Mouse (Mus musculus) kidney, embryonic 14.5 days (tissue): ENCODE results near the gene Ikbke. TPM values are rescaled to one million over a fixed set of nuclear protein-coding genes. Genes with fewer than 3 reads are reported as not detected.
A peak's percentile ranks its signal among the peaks of the same experiment; 100 is the strongest.

Experiments used
- ATAC-seq: fragments of 200-750 bp; cut with Nextera tagmentation; 2 replicates; pipeline ENCODE4 v1.8.0; 2017; ENCODE audit warnings: moderate number of reproducible peaks, mild to moderate bottlenecking, moderate TSS enrichment, moderate library complexity; ENCODE audit not compliant: low FRiP score, low TSS enrichment
- H3K27ac ChIP-seq: fragments of 300-500 bp; sonication (generic); 2 replicates; pipeline ENCODE4 v1.5.1; 2014; ENCODE audit warnings: low read depth, mild to moderate bottlenecking, low read length, moderate library complexity, mixed read lengths
- H3K27me3 ChIP-seq: fragments of 300-500 bp; sonication (generic); 2 replicates; pipeline ENCODE4 v1.6.1; 2014; ENCODE audit warnings: mild to moderate bottlenecking, low read length; ENCODE audit not compliant: control insufficient read depth, insufficient read depth
- H3K36me3 ChIP-seq: fragments of 300-500 bp; sonication (generic); 2 replicates; pipeline ENCODE4 v1.6.1; 2014; ENCODE audit warnings: low read length, mixed read lengths; ENCODE audit not compliant: control insufficient read depth, insufficient read depth
- H3K4me1 ChIP-seq: fragments of 300-500 bp; sonication (generic); 2 replicates; pipeline ENCODE4 v1.6.1; 2014; ENCODE audit warnings: low read length, mixed read lengths; ENCODE audit not compliant: control insufficient read depth, insufficient read depth
- H3K4me2 ChIP-seq: fragments of 300-500 bp; sonication (generic); replicated peaks from 2 replicates; pipeline ENCODE4 v1.6.1; 2014; ENCODE audit warnings: low read depth, mild to moderate bottlenecking, low read length
- H3K4me3 ChIP-seq: fragments of 300-500 bp; sonication (generic); 2 replicates; pipeline ENCODE4 v1.5.1; 2014; ENCODE audit warnings: mild to moderate bottlenecking, low read length
- H3K9ac ChIP-seq: fragments of 300-500 bp; sonication (generic); 2 replicates; pipeline ENCODE4 v1.6.1; 2014; ENCODE audit warnings: low read depth, mild to moderate bottlenecking, low read length, moderate library complexity
- H3K9me3 ChIP-seq: fragments of 300-500 bp; sonication (generic); 2 replicates; pipeline ENCODE4 v1.6.1; 2016; ENCODE audit warnings: low read length; ENCODE audit not compliant: control insufficient read depth
- WGBS: fragments of 180-500 bp; shearing (Covaris S2); extraction: QIAGEN DNeasy Blood & Tissue Kit; methylation state at CpG from one replicate; pipeline ENCODE4 v1.1.7; 2014; 5-methylcytosine and 5-hydroxymethylcytosine counted together
- polyA plus RNA-seq: library from polyadenylated mRNA; unstranded; fragments of >200 nt; fragmentation: Nextera tagmentation; extraction: Ambion mirVana; gene quantifications from 2 replicates; pipeline ENCODE4 v1.2.1, GENCODE M21; 2014

Ikbke gene
- polyA plus RNA-seq, 1 experiment from 2014 or later = 2.9 TPM

GRCm38 (mm10) chr1:131236077-131236476 is 43.3 kb downstream of the Ikbke start:
- Histone ChIP-seq H3K4me2 (no peak overlapping the region), H3K9me3 (no peaks in the 10 kb centered on the region), H3K4me1 (0 out of 2 replicates have a peak, but pooled peaks cover 4% of the 10 kb centered on the region), H3K4me3 (no peak overlapping the region), H3K27me3 (no peaks in the 10 kb centered on the region), H3K27ac (no peak overlapping the region), H3K9ac (no peak overlapping the region), H3K36me3 (no peaks in the 10 kb centered on the region)
- no peak for ATAC-seq
- WGBS = 40% methylated on average over 7 of the region's 7 CpGs

DNA sequence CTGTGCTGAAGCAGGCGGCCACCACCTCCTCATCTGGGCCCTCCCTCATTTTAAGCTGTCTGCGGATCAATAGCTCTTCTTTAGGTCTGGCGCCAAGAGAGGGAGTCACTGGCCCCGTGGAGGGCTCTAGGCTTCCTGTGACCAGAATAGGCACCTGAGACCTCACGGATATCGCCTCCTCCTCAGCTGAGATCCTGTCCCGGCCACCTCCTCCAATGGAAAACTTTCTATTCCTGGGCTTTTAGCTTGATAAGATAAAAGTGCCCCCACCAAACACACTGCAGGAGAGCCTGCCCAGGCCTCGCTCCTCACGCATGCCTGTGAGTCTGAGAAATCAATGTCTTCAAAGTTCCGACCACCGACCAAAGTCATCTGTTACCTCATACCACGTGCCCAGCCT is 45.9 kb downstream of the Ikbke start:
- no peaks in the 10 kb centered on the region for H3K27me3 ChIP-seq
- no peak for ATAC-seq
- no peaks in the 10 kb centered on the region for H3K36me3 ChIP-seq
- WGBS = 65% methylated on average over 12 of the region's 12 CpGs
- no peak overlapping the region for H3K27ac ChIP-seq
- no peak overlapping the region for H3K4me2 ChIP-seq
- H3K4me3 ChIP-seq = no peak overlapping the region
- no peaks in the 10 kb centered on the region for H3K9me3 ChIP-seq
- no peak overlapping the region for H3K9ac ChIP-seq
- no peaks in the 10 kb centered on the region for H3K4me1 ChIP-seq

GRCm38 (mm10) chr1:131228659-131229058 is 50.7 kb downstream of the Ikbke start:
- H3K9ac ChIP-seq = no peak overlapping the region
- no peaks in the 10 kb centered on the region for H3K36me3 ChIP-seq
- H3K27ac ChIP-seq = no peak overlapping the region
- H3K4me2 ChIP-seq = no peak overlapping the region
- no peak overlapping the region for H3K4me3 ChIP-seq
- H3K27me3 ChIP-seq = no peaks in the 10 kb centered on the region
- no peaks in the 10 kb centered on the region for H3K9me3 ChIP-seq
- ATAC-seq = no peak
- H3K4me1 ChIP-seq = peaks cover 4% of the 10 kb centered on the region; the same call in 1 of the 2 replicates
- WGBS = 87% methylated on average over 5 of the region's 5 CpGs

- Histone ChIP-seq H3K9me3 (no peaks in the 10 kb centered on the region), H3K27ac (no peak overlapping the region), H3K4me2 (no peak overlapping the region), H3K4me1 (peaks cover 4% of the 10 kb centered on the region; the same call in 1 of the 2 replicates), H3K9ac (no peak overlapping the region), H3K4me3 (no peak overlapping the region), H3K27me3 (no peaks in the 10 kb centered on the region), H3K36me3 (no peaks in the 10 kb centered on the region)
- 41% methylated on average over 7 of the region's 7 CpGs for WGBS
- no peak for ATAC-seq
Measured at GRCm38 (mm10) chr1:131228225-131228624, 51.2 kb downstream of the Ikbke start.

DNA sequence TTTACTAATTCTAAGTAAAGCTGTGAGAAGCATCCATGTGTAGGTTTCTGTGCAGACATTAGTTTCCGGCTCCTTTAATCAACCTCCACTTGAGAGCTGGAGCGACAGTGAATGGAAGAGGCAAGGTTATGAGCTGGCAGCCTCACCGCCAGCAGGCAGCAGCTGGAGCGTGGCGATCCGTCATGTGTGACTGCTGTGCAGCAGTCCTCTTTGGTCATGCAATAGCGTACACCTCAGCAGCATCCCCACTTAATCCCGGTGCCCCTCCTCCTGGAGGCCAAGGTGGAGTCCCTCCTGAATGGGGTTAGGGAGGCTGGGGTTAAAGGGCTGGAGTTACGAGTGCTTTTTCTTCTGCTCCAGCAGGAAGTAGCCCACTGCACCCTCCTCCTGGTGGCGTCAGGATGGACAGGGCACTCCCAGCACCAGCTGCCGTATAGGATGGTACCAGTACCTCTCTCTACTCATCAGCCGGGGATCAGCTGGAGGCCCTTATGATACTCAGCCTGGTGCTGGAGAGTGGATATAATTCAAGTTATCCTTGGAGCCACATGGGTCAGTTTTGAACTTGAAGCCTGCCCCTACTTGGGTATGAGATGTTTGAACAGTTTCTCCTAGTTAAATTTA is 54.4 kb downstream of the Ikbke start:
- WGBS = 22% methylated on average over 12 of the region's 12 CpGs
- Histone ChIP-seq H3K27me3 (no peaks in the 10 kb centered on the region), H3K4me1 (peaks cover 4% of the 10 kb centered on the region; the same call in 1 of the 2 replicates), H3K9ac (no peak overlapping the region), H3K27ac (no peak overlapping the region), H3K4me2 (no peak overlapping the region), H3K9me3 (no peaks in the 10 kb centered on the region), H3K4me3 (no peak overlapping the region), H3K36me3 (no peaks in the 10 kb centered on the region)
- peak; percentile 94 for ATAC-seq

DNA sequence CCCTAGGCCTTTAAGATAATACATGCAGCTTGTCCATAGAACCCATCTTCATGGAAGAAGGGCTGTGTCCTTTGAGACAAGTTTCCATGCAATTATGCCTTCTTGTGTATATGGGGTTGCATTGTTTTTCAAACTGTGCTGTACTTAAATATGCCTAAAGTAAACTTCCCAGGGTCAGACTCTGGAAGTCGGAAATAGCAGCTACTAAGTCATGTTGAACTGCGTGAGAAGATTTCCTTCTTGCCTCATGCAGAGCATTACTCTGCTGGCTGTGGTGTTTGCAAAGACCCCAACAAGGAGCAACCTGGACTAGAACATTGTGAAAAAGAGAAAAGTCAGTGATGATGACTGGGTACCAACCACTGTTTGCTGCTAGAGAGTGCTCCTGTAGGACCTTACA is 56.1 kb downstream of the Ikbke start:
- H3K4me3 ChIP-seq = no peak overlapping the region
- 86% methylated on average over 2 of the region's 2 CpGs for WGBS
- H3K36me3 ChIP-seq = no peaks in the 10 kb centered on the region
- H3K4me2 ChIP-seq = no peak overlapping the region
- peaks cover 4% of the 10 kb centered on the region; the same call in 1 of the 2 replicates for H3K4me1 ChIP-seq
- ATAC-seq = no peak
- H3K27ac ChIP-seq = no peak overlapping the region
- H3K9me3 ChIP-seq = no peaks in the 10 kb centered on the region
- no peaks in the 10 kb centered on the region for H3K27me3 ChIP-seq
- no peak overlapping the region for H3K9ac ChIP-seq

DNA sequence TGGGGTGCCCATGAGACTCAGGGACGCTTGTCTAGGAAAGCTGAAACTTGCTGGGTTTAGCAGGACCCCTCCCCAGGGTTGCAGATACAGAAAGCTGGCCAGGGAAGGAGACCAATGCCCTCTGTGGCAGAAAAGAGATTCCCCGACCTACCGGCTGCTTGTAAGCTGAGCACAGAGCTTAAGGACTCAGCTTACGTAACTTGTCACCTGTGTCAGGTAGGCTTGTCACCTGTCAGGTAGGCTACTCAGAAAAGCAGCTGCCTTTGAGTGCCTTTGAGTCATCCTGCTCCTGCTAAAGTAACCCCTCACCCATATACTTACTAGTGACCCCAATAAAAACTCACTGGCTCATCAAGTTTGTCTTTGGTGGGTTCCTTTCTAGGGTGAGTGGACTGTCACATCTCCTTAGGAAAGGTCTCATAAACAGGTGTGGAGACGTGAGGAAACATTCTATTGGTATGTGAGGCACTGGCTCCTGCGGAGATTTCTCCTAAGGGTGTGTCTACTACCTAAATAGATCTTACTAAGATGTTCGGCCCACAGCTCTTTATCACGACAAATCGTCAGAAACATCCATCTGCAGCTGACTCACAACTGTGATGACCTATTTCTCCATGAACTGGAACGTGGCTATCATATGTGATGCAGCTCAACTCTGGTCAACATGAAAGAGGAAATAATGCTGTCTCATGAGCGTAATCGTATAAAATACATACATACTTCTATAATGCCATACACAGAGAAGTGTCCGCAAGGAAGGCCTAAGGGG is 57.4 kb downstream of the Ikbke start:
- Histone ChIP-seq H3K4me3 (no peak overlapping the region), H3K27ac (no peak overlapping the region), H3K4me2 (no peak overlapping the region), H3K4me1 (peaks cover 4% of the 10 kb centered on the region; the same call in 1 of the 2 replicates), H3K9me3 (no peaks in the 10 kb centered on the region), H3K27me3 (no peaks in the 10 kb centered on the region), H3K36me3 (no peaks in the 10 kb centered on the region), H3K9ac (no peak overlapping the region)
- 84% methylated on average over 13 of the region's 13 CpGs for WGBS
- no peak for ATAC-seq

DNA sequence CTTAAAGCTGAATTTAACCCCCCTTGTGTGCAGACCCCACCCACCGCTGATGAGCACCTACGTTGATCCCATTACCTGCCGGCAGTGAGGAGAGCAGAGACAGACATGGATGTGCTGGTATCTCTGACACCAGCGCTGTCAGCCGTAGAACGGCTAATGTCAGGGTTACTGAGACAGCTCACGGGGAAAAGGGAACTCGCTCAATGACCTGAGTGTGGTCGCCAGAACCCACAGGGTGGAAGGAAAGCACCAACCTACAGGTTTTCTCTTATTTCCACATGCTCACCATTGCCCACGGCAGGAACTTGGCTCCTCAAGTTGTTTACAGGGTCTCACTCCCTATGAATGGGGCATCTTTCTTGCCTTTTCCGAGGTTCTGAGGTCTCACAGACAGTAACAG is 60.5 kb downstream of the Ikbke start:
- H3K27ac ChIP-seq = no peak overlapping the region
- H3K4me2 ChIP-seq = no peak overlapping the region
- no peaks in the 10 kb centered on the region for H3K27me3 ChIP-seq
- no peaks in the 10 kb centered on the region for H3K4me1 ChIP-seq
- H3K4me3 ChIP-seq = no peak overlapping the region
- ATAC-seq = no peak
- 86% methylated on average over 11 of the region's 11 CpGs for WGBS
- no peaks in the 10 kb centered on the region for H3K9me3 ChIP-seq
- H3K36me3 ChIP-seq = no peaks in the 10 kb centered on the region
- no peak overlapping the region for H3K9ac ChIP-seq

- Histone ChIP-seq H3K4me1 (0 out of 2 replicates have a peak, but pooled peaks cover 4% of the 10 kb centered on the region), H3K4me2 (no peak overlapping the region), H3K4me3 (no peak overlapping the region), H3K9ac (no peak overlapping the region), H3K27ac (no peak overlapping the region), H3K36me3 (no peaks in the 10 kb centered on the region), H3K9me3 (no peaks in the 10 kb centered on the region), H3K27me3 (no peaks in the 10 kb centered on the region)
- no peak for ATAC-seq
- WGBS = 80% methylated on average over 6 of the region's 6 CpGs
Measured at GRCm38 (mm10) chr1:131213361-131213760, 66.0 kb downstream of the Ikbke start.
